Mouse (Mus musculus): Measurements from ENCODE around the gene Fgfr2. TPM values are rescaled to one million over a fixed set of nuclear protein-coding genes. Genes with fewer than 3 reads are reported as not detected.

Gene Fgfr2
- total RNA-seq, 1 experiment: 37.5 TPM

- Histone ChIP-seq H3K4me1 (ENCODE audit: control insufficient read depth in 2 of 2, insufficient read depth in 2 of 2, low read length in 2 of 2, poor library complexity in 1 of 2) (peaks cover 4 to 11% of the 10 kb centered on the region in 2 experiments; a peak in 2 of 4 replicates), H3K27ac (ENCODE audit: insufficient read depth, low read depth, low read length, poor library complexity, severe bottlenecking) (no peak overlapping the region), H3K36me3 (ENCODE audit: control insufficient read depth, insufficient read depth, low read length, poor library complexity, severe bottlenecking) (peaks cover 1% of the 10 kb centered on the region), H3K4me3 (ENCODE audit: insufficient read depth in 1 of 2, low read depth in 1 of 2, low read length in 2 of 2, poor library complexity in 1 of 2, severe bottlenecking in 1 of 2) (no peak overlapping the region), H3K9ac (ENCODE audit: insufficient read depth, low read depth, low read length, poor library complexity, severe bottlenecking) (no peak overlapping the region), H3K9me3 (ENCODE audit: control insufficient read depth, insufficient read depth, low read depth, low read length) (no peaks in the 10 kb centered on the region)
- in situ Hi-C loops (cut with MboI; ENCODE audit: low sequenced_read_pairs in 2 of 2, unreplicated experiment in 2 of 2): no loop called here
- TF ChIP-seq MAFK (IDR thresholded peaks at IDR 0.05; ENCODE audit: insufficient read depth, low read depth, low read length): no peak
- TF ChIP-seq HCFC1 (IDR thresholded peaks at IDR 0.05; ENCODE audit: borderline replicate concordance, insufficient read depth, low read length): no peak
- no peak for TF ChIP-seq ZNF384 (IDR thresholded peaks at IDR 0.05; ENCODE audit: low read depth, low read length)
- no peak for TF ChIP-seq ZC3H11A (IDR thresholded peaks at IDR 0.05; ENCODE audit: borderline replicate concordance, low read depth, low read length)
- no peak for TF ChIP-seq CHD2 (IDR thresholded peaks at IDR 0.05; ENCODE audit: low read depth, low read length)
- no peak for DNase-seq (ENCODE audit: low read depth, low spot score)
Observed at GRCm38 (mm10) chr7:130966451-130966850, 2156.7 kb downstream of the Fgfr2 start.

- Histone ChIP-seq H3K9ac (ENCODE audit: insufficient read depth, low read depth, low read length, poor library complexity, severe bottlenecking) (peak overlapping the region; percentile 40; the same call in 1 of the 2 replicates), H3K4me1 (ENCODE audit: control insufficient read depth in 2 of 2, insufficient read depth in 2 of 2, low read length in 2 of 2, poor library complexity in 1 of 2) (peaks cover 4 to 11% of the 10 kb centered on the region in 2 experiments; a peak in 2 of 4 replicates), H3K36me3 (ENCODE audit: control insufficient read depth, insufficient read depth, low read length, poor library complexity, severe bottlenecking) (no peaks in the 10 kb centered on the region), H3K4me3 (ENCODE audit: insufficient read depth in 1 of 2, low read depth in 1 of 2, low read length in 2 of 2, poor library complexity in 1 of 2, severe bottlenecking in 1 of 2) (no peak overlapping the region), H3K27ac (ENCODE audit: insufficient read depth, low read depth, low read length, poor library complexity, severe bottlenecking) (no peak overlapping the region), H3K9me3 (ENCODE audit: control insufficient read depth, insufficient read depth, low read depth, low read length) (no peaks in the 10 kb centered on the region)
- DNase-seq (ENCODE audit: low read depth, low spot score): no peak
- in situ Hi-C loops (cut with MboI; ENCODE audit: low sequenced_read_pairs in 2 of 2, unreplicated experiment in 2 of 2): no loop called here
- TF ChIP-seq CHD2 (IDR thresholded peaks at IDR 0.05; ENCODE audit: low read depth, low read length) (no peak), ZC3H11A (IDR thresholded peaks at IDR 0.05; ENCODE audit: borderline replicate concordance, low read depth, low read length) (no peak), HCFC1 (IDR thresholded peaks at IDR 0.05; ENCODE audit: borderline replicate concordance, insufficient read depth, low read length) (no peak), ZNF384 (IDR thresholded peaks at IDR 0.05; ENCODE audit: low read depth, low read length) (no peak), MAFK (IDR thresholded peaks at IDR 0.05; ENCODE audit: insufficient read depth, low read depth, low read length) (no peak)
Observed at GRCm38 (mm10) chr7:130965909-130966365, 2157.2 kb downstream of the Fgfr2 start.

- in situ Hi-C loops (cut with MboI; ENCODE audit: low sequenced_read_pairs in 2 of 2, unreplicated experiment in 2 of 2): no loop called here
Observed at GRCm38 (mm10) chr7:130965396-130965795, 2157.8 kb downstream of the Fgfr2 start.

GRCm38 (mm10) chr7:130964686-130965085, 2158.5 kb downstream of the Fgfr2 start:
- Histone ChIP-seq H3K9me3 (ENCODE audit: control insufficient read depth, insufficient read depth, low read depth, low read length) (no peaks in the 10 kb centered on the region), H3K27ac (ENCODE audit: insufficient read depth, low read depth, low read length, poor library complexity, severe bottlenecking) (no peak overlapping the region), H3K4me1 (ENCODE audit: control insufficient read depth in 2 of 2, insufficient read depth in 2 of 2, low read length in 2 of 2, poor library complexity in 1 of 2) (peaks cover 4 to 11% of the 10 kb centered on the region in 2 experiments; a peak in 2 of 4 replicates), H3K4me3 (ENCODE audit: insufficient read depth in 1 of 2, low read depth in 1 of 2, low read length in 2 of 2, poor library complexity in 1 of 2, severe bottlenecking in 1 of 2) (no peak overlapping the region), H3K9ac (ENCODE audit: insufficient read depth, low read depth, low read length, poor library complexity, severe bottlenecking) (no peak overlapping the region), H3K36me3 (ENCODE audit: control insufficient read depth, insufficient read depth, low read length, poor library complexity, severe bottlenecking) (no peaks in the 10 kb centered on the region)
- TF ChIP-seq CHD2 (IDR thresholded peaks at IDR 0.05; ENCODE audit: low read depth, low read length) (no peak), ZC3H11A (IDR thresholded peaks at IDR 0.05; ENCODE audit: borderline replicate concordance, low read depth, low read length) (no peak), ZNF384 (IDR thresholded peaks at IDR 0.05; ENCODE audit: low read depth, low read length) (no peak), MAFK (IDR thresholded peaks at IDR 0.05; ENCODE audit: insufficient read depth, low read depth, low read length) (no peak), HCFC1 (IDR thresholded peaks at IDR 0.05; ENCODE audit: borderline replicate concordance, insufficient read depth, low read length) (no peak)
- no peak for DNase-seq (ENCODE audit: low read depth, low spot score)
- in situ Hi-C loops (cut with MboI; ENCODE audit: low sequenced_read_pairs in 2 of 2, unreplicated experiment in 2 of 2): no loop called here

More at GRCm38 (mm10) chr7:130965396-130965795, 2157.8 kb downstream of the Fgfr2 start:
- Histone ChIP-seq H3K4me3 (ENCODE audit: insufficient read depth in 1 of 2, low read depth in 1 of 2, low read length in 2 of 2, poor library complexity in 1 of 2, severe bottlenecking in 1 of 2) (no peak overlapping the region), H3K9ac (ENCODE audit: insufficient read depth, low read depth, low read length, poor library complexity, severe bottlenecking) (peak overlapping the region; percentile 40; the same call in 1 of the 2 replicates), H3K4me1 (ENCODE audit: control insufficient read depth in 2 of 2, insufficient read depth in 2 of 2, low read length in 2 of 2, poor library complexity in 1 of 2) (peaks cover 4 to 11% of the 10 kb centered on the region in 2 experiments; a peak in 2 of 4 replicates), H3K9me3 (ENCODE audit: control insufficient read depth, insufficient read depth, low read depth, low read length) (no peaks in the 10 kb centered on the region), H3K27ac (ENCODE audit: insufficient read depth, low read depth, low read length, poor library complexity, severe bottlenecking) (no peak overlapping the region), H3K36me3 (ENCODE audit: control insufficient read depth, insufficient read depth, low read length, poor library complexity, severe bottlenecking) (no peaks in the 10 kb centered on the region)
- TF ChIP-seq CHD2 (IDR thresholded peaks at IDR 0.05; ENCODE audit: low read depth, low read length) (no peak), ZNF384 (IDR thresholded peaks at IDR 0.05; ENCODE audit: low read depth, low read length) (no peak), ZC3H11A (IDR thresholded peaks at IDR 0.05; ENCODE audit: borderline replicate concordance, low read depth, low read length) (no peak), MAFK (IDR thresholded peaks at IDR 0.05; ENCODE audit: insufficient read depth, low read depth, low read length) (no peak), HCFC1 (IDR thresholded peaks at IDR 0.05; ENCODE audit: borderline replicate concordance, insufficient read depth, low read length) (no peak)
- DNase-seq (ENCODE audit: low read depth, low spot score): no peak
